Mouse (Mus musculus) neutrophil, adult 5-6 weeks (primary cell): ENCODE measurements around the gene Sec14l4. TPM values are rescaled to one million over a fixed set of nuclear protein-coding genes. Genes with fewer than 3 reads are reported as not detected.
A peak's percentile ranks its signal among the peaks of the same experiment; 100 is the strongest.
"Not testable (repeated sequence)": the region's sequence is repeated elsewhere in the genome, so short reads cannot be mapped to it uniquely, and the experiment has no call there.

Experiments used
- ATAC-seq: fragments of 151-379, 151-347 bp; 2 replicates; pipeline ENCODE4 v1.8.0; 2017; ENCODE audit warnings: mild to moderate bottlenecking, moderate TSS enrichment; ENCODE audit not compliant: insufficient number of reproducible peaks, poor library complexity, low FRiP score, severe bottlenecking; ENCODE audit errors: extremely low read depth
- total RNA-seq: library from RNA; stranded (forward); fragments of 200-1000 nt; gene quantifications from 2 replicates; pipeline ENCODE4 v1.2.3, GENCODE M21; 2017

Sec14l4 gene
- not detected in 2 replicates for total RNA-seq

DNA sequence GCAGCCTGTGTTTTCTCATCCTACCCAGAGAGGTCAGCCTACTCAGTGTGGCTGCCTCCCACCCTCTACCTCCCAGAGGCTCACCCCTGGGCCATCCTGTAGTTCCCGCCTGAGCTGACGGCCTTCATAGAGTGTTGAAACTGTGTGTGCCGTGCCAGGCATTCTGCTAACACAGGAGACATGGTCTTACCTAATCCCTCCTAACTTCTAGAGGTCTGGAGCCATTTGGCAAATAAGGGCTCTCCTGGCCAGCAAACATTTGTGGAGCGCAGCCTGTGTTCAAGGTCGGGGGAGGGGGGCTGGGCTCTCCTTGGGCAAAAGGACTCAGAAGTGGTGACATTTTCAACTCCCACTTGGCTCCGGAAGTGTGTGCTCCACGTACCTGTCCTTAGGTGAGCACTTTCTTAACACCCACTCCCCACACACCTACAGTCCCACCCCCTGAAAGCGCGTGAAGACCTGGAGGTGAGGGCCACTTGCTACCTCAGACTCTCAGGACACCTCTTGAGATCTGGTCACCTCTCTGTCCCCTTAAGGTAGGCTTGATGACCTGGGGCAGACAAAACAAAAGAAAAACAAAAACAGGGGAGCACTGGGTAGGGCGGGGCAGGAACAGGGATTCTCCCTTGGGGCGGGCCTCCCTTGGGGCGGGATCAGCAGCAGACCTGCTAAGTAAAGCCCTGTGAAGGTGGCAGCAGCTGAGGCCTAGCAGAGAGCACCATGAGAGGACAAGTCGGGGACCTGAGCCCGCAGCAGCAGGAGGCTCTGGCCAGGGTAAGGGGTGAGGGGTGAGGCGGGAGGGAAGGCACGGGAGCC lies at the start of gene Sec14l4:
Sec14l4 (plus strand) TSS at position 337 of the 816 bp plus-strand sequence.
- ATAC-seq: no peak

- no peak for ATAC-seq
Measured at GRCm38 (mm10) chr11:3981536-3981935, 49.7 kb upstream of the Sec14l4 start.

DNA sequence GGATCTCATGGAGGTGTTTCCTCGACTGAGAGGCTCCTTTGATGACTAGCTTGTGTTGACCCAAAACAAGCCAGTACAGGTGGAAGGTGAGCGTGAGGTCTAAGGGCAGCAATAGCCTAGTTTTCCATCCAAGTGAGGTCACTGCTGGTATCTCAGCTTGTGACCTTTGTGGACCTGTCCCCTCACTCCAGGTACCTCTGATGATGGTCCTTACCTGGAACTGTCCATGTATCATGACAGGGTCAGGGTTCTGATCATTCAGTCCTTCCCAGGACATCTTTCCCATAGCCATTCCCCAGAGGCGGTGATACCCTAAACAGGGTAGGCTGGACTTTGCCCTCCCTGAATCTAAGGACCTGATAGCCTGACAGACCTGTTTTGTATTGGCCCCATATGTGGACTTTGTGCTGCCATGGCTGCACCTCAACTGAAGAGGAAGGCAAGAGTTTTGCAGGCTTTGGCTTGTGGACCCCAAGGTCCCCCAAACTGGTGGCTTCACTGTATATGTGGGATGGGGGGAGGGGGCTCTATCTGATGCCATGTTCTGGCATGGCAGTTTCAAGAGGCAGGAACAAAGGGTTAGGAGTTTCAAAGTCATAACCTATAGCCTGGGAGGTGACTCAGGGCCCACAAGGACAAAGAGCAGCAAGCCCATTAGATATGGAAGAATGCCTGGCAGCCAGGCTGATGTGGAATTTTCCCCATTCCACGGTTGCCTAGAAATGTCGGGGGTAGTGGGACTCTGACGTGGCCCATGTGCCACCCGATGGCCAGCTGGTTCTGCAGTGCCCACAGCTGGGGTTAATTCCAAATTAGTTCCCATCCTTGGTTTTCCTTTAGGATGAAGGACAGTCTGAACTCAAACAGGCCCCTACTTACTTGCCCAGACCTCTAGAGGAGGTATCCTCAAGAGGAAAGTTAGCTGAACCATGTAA lies 48.7 kb upstream of the Sec14l4 start:
- no peak for ATAC-seq

DNA sequence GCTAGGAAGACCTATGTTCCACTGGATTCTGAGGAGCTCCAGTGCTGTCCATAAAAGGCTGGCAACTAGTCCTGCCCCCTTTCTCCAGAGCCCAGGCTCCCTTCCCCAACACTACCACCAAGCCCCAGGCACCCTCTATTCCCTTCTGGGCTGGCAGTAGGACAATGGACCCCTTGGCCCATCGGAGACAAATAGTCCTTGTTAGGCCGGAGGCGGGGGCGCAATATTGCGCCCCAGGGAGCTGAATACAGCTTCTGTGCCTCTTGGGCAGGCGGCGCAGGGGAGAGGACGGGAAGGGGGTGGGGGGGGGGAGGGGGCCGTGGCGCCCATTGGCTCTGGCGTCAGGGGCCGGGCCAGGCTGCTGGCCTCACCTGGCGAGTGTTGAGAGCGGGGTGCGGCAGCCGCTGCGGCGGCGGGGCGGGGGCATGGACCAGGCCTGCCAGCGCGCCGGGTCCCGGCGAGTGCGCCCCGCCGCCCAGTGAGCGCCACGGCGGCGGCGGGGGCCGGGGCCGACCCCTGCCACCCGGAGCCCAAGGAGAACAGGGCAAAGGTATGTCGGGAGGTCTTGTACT lies 47.9 kb upstream of the Sec14l4 start, which contains the start of gene Gal3st1:
Gal3st1 (plus strand) TSS at position 346 of the 572 bp plus-strand sequence.
- ATAC-seq: no peak

DNA sequence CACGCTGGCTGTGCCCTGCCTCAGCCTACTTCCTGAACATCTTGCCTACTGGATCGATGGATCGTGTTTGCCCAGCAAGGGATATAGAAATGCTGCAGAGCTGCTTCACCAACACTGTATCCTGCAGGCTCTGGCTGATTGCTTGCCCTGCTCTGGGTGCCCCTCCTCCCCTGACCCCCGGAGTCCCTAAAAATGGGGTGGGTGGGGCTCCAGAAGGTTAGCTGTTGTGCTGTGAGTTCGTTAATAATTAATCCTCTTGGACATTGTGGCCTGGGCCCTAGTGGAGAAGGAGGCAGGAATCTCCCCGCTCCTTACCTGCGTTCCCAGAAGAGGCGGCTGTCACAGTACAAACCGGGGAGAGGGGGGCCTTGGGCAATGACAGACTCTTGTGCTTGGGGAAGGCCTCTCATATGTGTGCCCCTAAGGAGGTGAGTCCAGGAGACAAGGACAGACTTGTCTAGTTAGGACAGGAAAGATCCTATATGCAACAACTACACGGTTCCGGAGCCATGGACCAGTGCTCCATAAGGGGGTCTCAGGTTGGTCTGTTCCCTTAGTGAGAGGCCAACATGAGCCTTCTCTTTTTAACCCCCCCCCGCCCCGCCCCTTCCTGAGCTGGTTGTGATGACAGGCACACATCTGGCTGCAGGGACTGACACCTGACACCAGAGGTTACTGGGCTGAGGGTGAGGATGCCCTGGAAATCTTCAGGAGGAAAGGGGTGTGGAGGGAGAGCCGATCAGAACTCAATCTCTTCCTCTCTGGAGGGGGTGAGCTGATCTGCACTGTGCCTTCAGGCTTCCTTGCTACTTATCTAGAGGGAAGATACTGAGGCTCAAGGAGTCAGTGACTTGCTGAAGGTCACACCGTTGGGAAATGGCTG lies 47.2 kb upstream of the Sec14l4 start:
- no peak for ATAC-seq

GRCm38 (mm10) chr11:3989748-3990147 lies 41.5 kb upstream of the Sec14l4 start:
- ATAC-seq: no peak

DNA sequence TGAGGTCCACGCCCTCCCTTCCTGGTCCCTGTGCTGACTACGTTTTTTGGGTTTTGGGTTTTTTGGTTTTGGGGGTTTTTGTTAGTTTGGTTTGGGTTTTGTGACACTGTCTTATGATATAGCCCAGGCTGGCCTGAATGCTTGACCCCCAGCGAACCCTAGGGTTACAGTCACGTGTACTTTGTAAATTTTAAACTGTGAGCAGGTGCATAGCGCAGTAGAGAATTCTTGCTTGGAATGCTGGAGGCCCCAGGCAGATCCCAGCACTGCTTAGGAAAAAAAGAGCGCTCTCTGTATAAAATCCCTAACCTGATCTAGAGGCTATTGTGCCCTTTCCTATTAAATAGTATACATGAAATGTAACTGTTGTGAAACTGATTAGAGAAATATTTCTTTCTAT lies 38.1 kb upstream of the Sec14l4 start:
- no peak for ATAC-seq

DNA sequence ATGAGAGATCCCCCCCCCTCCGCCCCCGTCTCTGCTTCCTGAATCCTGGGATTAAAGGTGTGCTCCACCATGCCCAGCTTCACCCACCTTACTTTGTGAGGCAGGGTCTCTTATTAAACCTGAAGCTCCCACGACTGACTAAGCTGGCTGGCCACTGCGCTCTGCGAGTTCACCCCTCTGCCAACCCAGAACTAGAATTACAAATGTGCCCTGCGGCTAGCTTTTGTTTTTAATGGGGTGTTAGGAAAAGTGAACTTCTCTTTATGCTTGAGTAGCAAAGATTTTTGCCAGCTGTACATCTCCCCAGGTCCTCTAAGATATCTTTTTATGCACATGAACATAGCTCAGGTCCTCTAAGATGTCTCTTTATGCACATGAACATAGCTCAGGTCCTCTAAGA lies 37.3 kb upstream of the Sec14l4 start:
- no peak for ATAC-seq

DNA sequence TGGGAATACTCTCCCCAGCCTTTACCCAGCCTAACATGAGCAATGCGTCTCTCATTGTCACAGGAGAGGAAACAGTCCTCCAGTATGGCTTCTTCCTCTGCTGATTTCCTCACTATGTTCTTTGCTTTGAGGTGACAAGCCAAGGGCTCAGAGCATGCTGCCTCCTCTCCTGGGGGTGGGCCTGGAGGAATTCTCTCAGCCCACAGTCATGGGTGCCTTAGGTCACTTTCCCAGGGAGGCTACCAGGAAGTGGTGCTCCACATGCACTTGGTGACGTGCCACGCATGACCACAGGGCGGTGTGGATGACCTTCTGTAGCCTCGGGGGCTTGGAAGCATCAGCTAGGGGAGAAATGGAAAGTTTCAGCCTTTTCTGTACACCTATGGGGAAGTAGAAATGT lies 35.8 kb upstream of the Sec14l4 start:
- 0 out of 2 replicates have a peak, but pooled peaks have one; percentile 10 for ATAC-seq

GRCm38 (mm10) chr11:3996840-3997239 lies 34.4 kb upstream of the Sec14l4 start:
- ATAC-seq: no peak

DNA sequence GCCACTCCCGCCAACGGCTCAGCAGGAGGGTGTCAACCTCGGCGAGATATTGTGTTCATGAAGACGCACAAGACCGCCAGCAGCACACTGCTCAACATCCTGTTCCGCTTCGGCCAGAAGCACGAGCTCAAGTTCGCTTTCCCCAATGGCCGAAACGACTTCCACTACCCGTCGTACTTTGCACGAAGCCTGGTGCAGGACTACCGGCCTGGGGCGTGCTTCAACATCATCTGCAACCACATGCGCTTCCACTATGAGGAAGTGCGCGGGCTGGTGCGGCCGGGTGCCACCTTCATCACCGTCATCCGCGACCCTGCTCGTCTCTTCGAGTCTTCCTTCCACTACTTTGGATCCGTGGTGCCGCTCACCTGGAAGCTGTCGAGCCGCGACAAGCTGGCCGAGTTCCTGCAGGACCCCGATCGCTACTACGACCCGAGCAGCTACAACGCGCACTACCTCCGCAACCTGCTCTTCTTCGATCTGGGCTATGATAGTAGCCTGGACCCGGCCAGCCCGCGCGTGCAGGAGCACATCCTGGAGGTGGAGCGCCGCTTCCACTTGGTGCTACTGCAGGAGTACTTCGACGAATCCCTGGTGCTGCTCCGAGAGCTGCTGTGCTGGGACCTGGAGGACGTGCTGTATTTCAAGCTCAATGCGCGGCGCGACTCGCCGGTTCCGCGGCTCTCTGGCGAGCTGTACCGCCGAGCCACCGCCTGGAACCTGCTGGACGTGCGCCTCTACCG lies 33.1 kb upstream of the Sec14l4 start:
- no peak for ATAC-seq

DNA sequence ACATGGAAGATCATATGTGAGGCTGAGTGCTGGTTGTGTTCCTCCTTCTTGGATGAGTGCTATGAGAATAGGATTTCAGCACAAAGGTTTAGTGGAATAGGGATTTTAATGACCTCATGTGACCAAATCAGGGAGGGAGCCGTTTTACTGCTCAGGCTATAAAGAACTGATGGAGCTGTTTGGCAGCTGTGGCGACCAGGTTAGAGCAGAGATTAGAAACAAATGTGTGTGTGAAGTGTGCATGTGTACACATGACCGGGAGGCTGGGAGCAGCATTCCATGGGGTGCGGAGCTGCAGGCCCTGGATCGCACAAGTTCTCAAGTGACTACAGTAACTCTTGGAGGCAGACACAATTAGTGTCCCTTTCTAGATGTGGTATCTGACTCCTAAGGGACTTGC lies 31.7 kb upstream of the Sec14l4 start:
- ATAC-seq: no peak

GRCm38 (mm10) chr11:4001603-4002002 lies 29.7 kb upstream of the Sec14l4 start:
- peak; percentile 40; the same call in 1 of the 2 replicates for ATAC-seq

GRCm38 (mm10) chr11:4005220-4005805 lies 25.9 kb upstream of the Sec14l4 start:
- no peak for ATAC-seq

GRCm38 (mm10) chr11:4006462-4006861 lies 24.8 kb upstream of the Sec14l4 start:
- no peak for ATAC-seq

- ATAC-seq: no peak
Measured at GRCm38 (mm10) chr11:4012616-4013015, 18.6 kb upstream of the Sec14l4 start.

- ATAC-seq: not testable (repeated sequence)
Measured at GRCm38 (mm10) chr11:4015796-4016195, 15.5 kb upstream of the Sec14l4 start.
